Mouse (Mus musculus): ENCODE results near the gene Olfr92. TPM values are rescaled to one million over a fixed set of nuclear protein-coding genes. Genes with fewer than 3 reads are reported as not detected.
"Not testable (repeated sequence)": the region's sequence is repeated elsewhere in the genome, so short reads cannot be mapped to it uniquely, and the experiment has no call there.

Gene Olfr92
- not detected in 2 replicates for polyA plus RNA-seq (2014; fragmentation: Nextera tagmentation; extraction: Ambion mirVana)

- WGBS: 92% methylated on average over 2 of the region's 2 CpGs
- DNase-seq (ENCODE audit: low spot score) (no peak), ATAC-seq (ENCODE audit: insufficient number of reproducible peaks, low FRiP score, low TSS enrichment, low read depth) (no peak)
- Histone ChIP-seq H3K27ac (replicated peaks; ENCODE audit: low read depth, low read length) (no peak within 1 kb of the TSS), H3K9ac (ENCODE audit: low read length) (no peak within 1 kb of the TSS), H3K9me3 (ENCODE audit: control insufficient read depth, low read length) (no peaks in the 10 kb centered on the region), H3K27me3 (ENCODE audit: control insufficient read depth, insufficient read depth, low read length) (no peaks in the 10 kb centered on the region), H3K4me2 (ENCODE audit: low read depth, severe bottlenecking) (no peak within 1 kb of the TSS), H3K36me3 (ENCODE audit: control insufficient read depth, insufficient read depth, low read length) (no peaks in the 10 kb centered on the region), H3K4me3 (ENCODE audit: low read depth, low read length) (no peak within 1 kb of the TSS), H3K4me1 (ENCODE audit: control insufficient read depth, insufficient read depth, low read length) (no peaks in the 10 kb centered on the region)
These were observed at the start of gene Olfr92 for GRCm38 (mm10) chr17:37119988-37120387. Gene Olfr92 (minus strand): TSS chr17:37120088.

- Histone ChIP-seq H3K4me1 (ENCODE audit: control insufficient read depth, insufficient read depth, low read length) (no peaks in the 10 kb centered on the region), H3K4me2 (ENCODE audit: low read depth, severe bottlenecking) (no peak within 1 kb of the TSS), H3K36me3 (ENCODE audit: control insufficient read depth, insufficient read depth, low read length) (no peaks in the 10 kb centered on the region), H3K27me3 (ENCODE audit: control insufficient read depth, insufficient read depth, low read length) (no peaks in the 10 kb centered on the region), H3K27ac (replicated peaks; ENCODE audit: low read depth, low read length) (no peak within 1 kb of the TSS), H3K4me3 (ENCODE audit: low read depth, low read length) (no peak within 1 kb of the TSS), H3K9me3 (ENCODE audit: control insufficient read depth, low read length) (no peaks in the 10 kb centered on the region), H3K9ac (ENCODE audit: low read length) (no peak within 1 kb of the TSS)
- ATAC-seq (ENCODE audit: insufficient number of reproducible peaks, low FRiP score, low TSS enrichment, low read depth) (no peak), DNase-seq (ENCODE audit: low spot score) (no peak)
These were observed 41.5 kb upstream of the Olfr92 start, which contains the start of gene Olfr93 for GRCm38 (mm10) chr17:37161394-37161793. Gene Olfr93 (minus strand): TSS chr17:37161494.

- H3K4me3 ChIP-seq (ENCODE audit: low read depth, low read length); H3K27ac ChIP-seq (replicated peaks; ENCODE audit: low read depth, low read length); ATAC-seq (ENCODE audit: insufficient number of reproducible peaks, low FRiP score, low TSS enrichment, low read depth); H3K9me3 ChIP-seq (ENCODE audit: control insufficient read depth, low read length); H3K36me3 ChIP-seq (ENCODE audit: control insufficient read depth, insufficient read depth, low read length); H3K27me3 ChIP-seq (ENCODE audit: control insufficient read depth, insufficient read depth, low read length); H3K9ac ChIP-seq (ENCODE audit: low read length); H3K4me2 ChIP-seq (ENCODE audit: low read depth, severe bottlenecking); DNase-seq (ENCODE audit: low spot score); H3K4me1 ChIP-seq (ENCODE audit: control insufficient read depth, insufficient read depth, low read length): not testable (repeated sequence)
- 81% methylated on average over 4 of the region's 4 CpGs for WGBS
These were observed 11.5 kb upstream of the Olfr92 start for GRCm38 (mm10) chr17:37131366-37131765.

GRCm38 (mm10) chr17:37098178-37098577 lies 21.7 kb downstream of the Olfr92 start, which contains the start of gene Olfr91:
Gene Olfr91 (minus strand): TSS chr17:37098278.
- Histone ChIP-seq H3K9me3 (ENCODE audit: control insufficient read depth, low read length) (no peaks in the 10 kb centered on the region), H3K27ac (replicated peaks; ENCODE audit: low read depth, low read length) (no peak within 1 kb of the TSS), H3K4me3 (ENCODE audit: low read depth, low read length) (no peak within 1 kb of the TSS), H3K9ac (ENCODE audit: low read length) (no peak within 1 kb of the TSS), H3K4me1 (ENCODE audit: control insufficient read depth, insufficient read depth, low read length) (no peaks in the 10 kb centered on the region), H3K36me3 (ENCODE audit: control insufficient read depth, insufficient read depth, low read length) (no peaks in the 10 kb centered on the region), H3K27me3 (ENCODE audit: control insufficient read depth, insufficient read depth, low read length) (no peaks in the 10 kb centered on the region), H3K4me2 (ENCODE audit: low read depth, severe bottlenecking) (no peak within 1 kb of the TSS)
- ATAC-seq (ENCODE audit: insufficient number of reproducible peaks, low FRiP score, low TSS enrichment, low read depth) (no peak), DNase-seq (ENCODE audit: low spot score) (no peak)
- 89% methylated on average over 1 of the region's 1 CpGs for WGBS

GRCm38 (mm10) chr17:37093289-37093688 lies 26.6 kb downstream of the Olfr92 start:
- DNase-seq (ENCODE audit: low spot score) (no peak), ATAC-seq (ENCODE audit: insufficient number of reproducible peaks, low FRiP score, low TSS enrichment, low read depth) (no peak)
- H3K4me2 ChIP-seq (ENCODE audit: low read depth, severe bottlenecking): no peak overlapping the region
- H3K9ac ChIP-seq (ENCODE audit: low read length): no peak overlapping the region
- H3K4me3 ChIP-seq (ENCODE audit: low read depth, low read length): no peak overlapping the region
- H3K9me3 ChIP-seq (ENCODE audit: control insufficient read depth, low read length): no peaks in the 10 kb centered on the region
- no peaks in the 10 kb centered on the region for H3K36me3 ChIP-seq (ENCODE audit: control insufficient read depth, insufficient read depth, low read length)
- no peaks in the 10 kb centered on the region for H3K27me3 ChIP-seq (ENCODE audit: control insufficient read depth, insufficient read depth, low read length)
- 87% methylated on average over 5 of the region's 5 CpGs for WGBS
- H3K4me1 ChIP-seq (ENCODE audit: control insufficient read depth, insufficient read depth, low read length): no peaks in the 10 kb centered on the region
- H3K27ac ChIP-seq (replicated peaks; ENCODE audit: low read depth, low read length): no peak overlapping the region

GRCm38 (mm10) chr17:37092198-37092597 lies 27.7 kb downstream of the Olfr92 start:
- no peaks in the 10 kb centered on the region for H3K27me3 ChIP-seq (ENCODE audit: control insufficient read depth, insufficient read depth, low read length)
- H3K9ac ChIP-seq (ENCODE audit: low read length): no peak overlapping the region
- no peaks in the 10 kb centered on the region for H3K4me1 ChIP-seq (ENCODE audit: control insufficient read depth, insufficient read depth, low read length)
- H3K27ac ChIP-seq (replicated peaks; ENCODE audit: low read depth, low read length): no peak overlapping the region
- H3K4me3 ChIP-seq (ENCODE audit: low read depth, low read length): no peak overlapping the region
- DNase-seq (ENCODE audit: low spot score): no peak
- H3K4me2 ChIP-seq (ENCODE audit: low read depth, severe bottlenecking): no peak overlapping the region
- H3K36me3 ChIP-seq (ENCODE audit: control insufficient read depth, insufficient read depth, low read length): no peaks in the 10 kb centered on the region
- WGBS: 83% methylated on average over 1 of the region's 1 CpGs
- ATAC-seq (ENCODE audit: insufficient number of reproducible peaks, low FRiP score, low TSS enrichment, low read depth): no peak
- no peaks in the 10 kb centered on the region for H3K9me3 ChIP-seq (ENCODE audit: control insufficient read depth, low read length)

GRCm38 (mm10) chr17:37088399-37088798 lies 31.5 kb downstream of the Olfr92 start, which contains the start of gene Olfr90:
Gene Olfr90 (minus strand): TSS chr17:37088499.
- no peak for ATAC-seq (ENCODE audit: insufficient number of reproducible peaks, low FRiP score, low TSS enrichment, low read depth)
- no peaks in the 10 kb centered on the region for H3K27me3 ChIP-seq (ENCODE audit: control insufficient read depth, insufficient read depth, low read length)

GRCm38 (mm10) chr17:37085545-37085944 lies 34.3 kb downstream of the Olfr92 start:
- DNase-seq (ENCODE audit: low spot score): peak; percentile 18
- no peak overlapping the region for H3K27ac ChIP-seq (replicated peaks; ENCODE audit: low read depth, low read length)
- no peak overlapping the region for H3K4me3 ChIP-seq (ENCODE audit: low read depth, low read length)
- no peaks in the 10 kb centered on the region for H3K36me3 ChIP-seq (ENCODE audit: control insufficient read depth, insufficient read depth, low read length)
- no peaks in the 10 kb centered on the region for H3K4me1 ChIP-seq (ENCODE audit: control insufficient read depth, insufficient read depth, low read length)
- H3K9me3 ChIP-seq (ENCODE audit: control insufficient read depth, low read length): no peaks in the 10 kb centered on the region
- ATAC-seq (ENCODE audit: insufficient number of reproducible peaks, low FRiP score, low TSS enrichment, low read depth): no peak
- H3K9ac ChIP-seq (ENCODE audit: low read length): no peak overlapping the region
- WGBS: 82% methylated on average over 10 of the region's 10 CpGs
- no peak overlapping the region for H3K4me2 ChIP-seq (ENCODE audit: low read depth, severe bottlenecking)
- no peaks in the 10 kb centered on the region for H3K27me3 ChIP-seq (ENCODE audit: control insufficient read depth, insufficient read depth, low read length)

More at GRCm38 (mm10) chr17:37088399-37088798, 31.5 kb downstream of the Olfr92 start, which contains the start of gene Olfr90:
- Histone ChIP-seq H3K9ac (ENCODE audit: low read length) (no peak within 1 kb of the TSS), H3K4me2 (ENCODE audit: low read depth, severe bottlenecking) (no peak within 1 kb of the TSS), H3K9me3 (ENCODE audit: control insufficient read depth, low read length) (no peaks in the 10 kb centered on the region), H3K4me3 (ENCODE audit: low read depth, low read length) (no peak within 1 kb of the TSS), H3K36me3 (ENCODE audit: control insufficient read depth, insufficient read depth, low read length) (no peaks in the 10 kb centered on the region), H3K27ac (replicated peaks; ENCODE audit: low read depth, low read length) (no peak within 1 kb of the TSS), H3K4me1 (ENCODE audit: control insufficient read depth, insufficient read depth, low read length) (no peaks in the 10 kb centered on the region)
- no peak for DNase-seq (ENCODE audit: low spot score)

- WGBS: 69% methylated on average over 5 of the region's 5 CpGs
- ATAC-seq (ENCODE audit: insufficient number of reproducible peaks, low FRiP score, low TSS enrichment, low read depth) (no peak), DNase-seq (ENCODE audit: low spot score) (no peak)
- H3K9ac ChIP-seq (ENCODE audit: low read length): no peak overlapping the region
- H3K4me1 ChIP-seq (ENCODE audit: control insufficient read depth, insufficient read depth, low read length): no peaks in the 10 kb centered on the region
- H3K36me3 ChIP-seq (ENCODE audit: control insufficient read depth, insufficient read depth, low read length): no peaks in the 10 kb centered on the region
- H3K4me2 ChIP-seq (ENCODE audit: low read depth, severe bottlenecking): no peak overlapping the region
- H3K9me3 ChIP-seq (ENCODE audit: control insufficient read depth, low read length): no peaks in the 10 kb centered on the region
- H3K4me3 ChIP-seq (ENCODE audit: low read depth, low read length): no peak overlapping the region
- H3K27me3 ChIP-seq (ENCODE audit: control insufficient read depth, insufficient read depth, low read length): no peaks in the 10 kb centered on the region
- no peak overlapping the region for H3K27ac ChIP-seq (replicated peaks; ENCODE audit: low read depth, low read length)
These were observed 35.3 kb downstream of the Olfr92 start for GRCm38 (mm10) chr17:37084632-37085031.

Data from limb, embryonic 11.5 days (tissue).